Mouse (Mus musculus): ENCODE results near the gene Serf2.

DNA sequence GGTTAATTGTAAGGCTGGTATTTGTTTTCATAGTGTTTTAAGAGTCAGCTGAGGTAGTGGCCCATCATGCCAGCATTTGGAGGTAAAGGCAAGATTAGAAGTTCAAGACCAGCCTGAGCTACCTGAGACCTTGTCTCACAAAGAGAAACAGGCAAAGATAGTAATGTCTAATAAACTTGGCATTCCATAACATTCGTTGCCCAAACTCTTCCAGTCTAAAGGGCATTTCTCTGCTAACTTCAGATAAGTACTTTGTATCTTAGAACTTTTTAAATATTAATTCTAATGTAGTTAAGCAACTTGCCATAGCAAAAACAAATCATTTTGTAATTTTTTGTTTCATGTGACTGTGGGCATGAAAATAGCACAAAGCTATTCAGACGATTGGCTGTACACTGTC lies 25.8 kb upstream of the Serf2 start:
- TF ChIP-seq CTCF (IDR thresholded peaks at IDR 0.05; ENCODE audit: control insufficient read depth, insufficient read depth, low read length) (no peak), POLR2A (IDR thresholded peaks at IDR 0.05; ENCODE audit: borderline replicate concordance, control insufficient read depth, low read depth, low read length) (no peak)

Measured in bone marrow, adult 2 months (tissue).